Comparison of ENCODE assay signal across 9 mouse cellular contexts in the genomic region with DNA sequence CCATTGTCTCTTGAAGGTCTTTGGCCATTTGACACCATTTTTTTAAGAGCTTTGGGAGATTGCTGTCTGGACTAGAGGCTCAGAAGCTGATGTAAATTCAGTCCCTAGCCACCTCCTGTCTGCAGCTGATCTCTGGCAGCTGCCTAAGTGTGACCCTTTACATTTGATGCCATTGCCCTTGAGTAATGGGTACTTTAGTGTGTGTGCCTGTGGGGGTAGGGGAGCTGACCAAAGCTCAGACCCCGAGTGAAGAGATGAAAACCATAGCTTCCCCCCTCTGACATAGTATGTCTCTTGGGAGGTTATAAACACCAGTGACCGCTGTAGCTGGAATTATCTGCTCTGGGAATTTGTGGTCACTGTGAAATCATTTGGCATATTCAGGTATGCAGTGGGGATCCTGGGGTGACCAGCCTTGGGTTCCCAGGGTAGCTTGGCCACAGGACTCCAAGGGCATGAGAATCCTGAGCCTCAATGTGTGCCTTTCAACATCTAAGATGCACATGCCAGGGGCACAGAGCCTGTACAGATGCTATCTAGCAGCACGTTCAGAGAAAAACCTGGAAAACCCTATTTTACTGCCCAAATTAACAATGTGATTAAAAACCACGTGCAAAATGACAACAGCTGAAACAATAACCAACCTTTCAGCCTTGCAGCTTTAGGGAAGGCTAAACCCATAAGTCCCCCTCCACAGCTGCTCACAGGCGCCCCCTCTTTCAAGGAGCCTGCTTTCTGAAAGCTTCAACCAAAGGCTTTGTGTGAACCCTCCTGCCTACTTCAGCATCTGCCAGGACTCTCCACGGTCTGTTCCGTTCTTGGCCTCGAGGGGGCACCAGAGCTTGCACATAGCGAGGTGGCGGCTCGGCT.
DNase-seq lines count a peak whose midpoint lies in the region; ATAC-seq and TF ChIP-seq lines count a peak whose summit lies in the region.
"Had no signal": no experiment of that assay in that cellular context is flagged by ENCODE, and none has a peak within 500 bp of the region (broad histone marks: within the 10 kb centered on the region; RNA-seq: fewer than 3 reads in every experiment).

No protein-coding gene starts in this region.

- no peak for ATAC-seq in intestine, postnatal 0 days
- peak; percentile 83 for ATAC-seq in midbrain, embryonic 11.5 days (ENCODE audit: low FRiP score)
- ATAC-seq in activated CD4-positive, CD25-positive, alpha-beta regulatory T cell, adult 4 months, result no peak

- no peak overlapping the region for H3K4me2 ChIP-seq in intestine, postnatal 0 days (replicated peaks; ENCODE audit: low read depth)
- peak overlapping the region; percentile 39; the same call in 1 of the 2 replicates for H3K4me2 ChIP-seq in midbrain, embryonic 11.5 days

- TF ChIP-seq CTCF in intestine, postnatal 0 days (IDR thresholded peaks at IDR 0.05; ENCODE audit: low read depth), result peak; percentile 90

- no peaks in the 10 kb centered on the region for H3K36me3 ChIP-seq in intestine, postnatal 0 days (ENCODE audit: control insufficient read depth, insufficient read depth)
- no peaks in the 10 kb centered on the region for H3K36me3 ChIP-seq in midbrain, embryonic 11.5 days (ENCODE audit: control insufficient read depth, insufficient read depth, low read length)

- H3K9me3 ChIP-seq in intestine, postnatal 0 days (ENCODE audit: control insufficient read depth), result no peaks in the 10 kb centered on the region
- H3K9me3 ChIP-seq in midbrain, embryonic 11.5 days (ENCODE audit: control insufficient read depth, low read length), result no peaks in the 10 kb centered on the region; the same call in 1 of the 2 replicates
- H3K9me3 ChIP-seq: megakaryocyte, embryonic 14.5 days had no signal

- 16% methylated on average over 11 of the region's 11 CpGs for WGBS in intestine, postnatal 0 days
- 18% methylated on average over 11 of the region's 11 CpGs for WGBS in midbrain, embryonic 11.5 days

- H3K27me3 ChIP-seq in intestine, postnatal 0 days (replicated peaks; ENCODE audit: control insufficient read depth, insufficient read depth, low read length), result no peaks in the 10 kb centered on the region; the same call in 1 of the 2 replicates
- H3K27me3 ChIP-seq in midbrain, embryonic 11.5 days (ENCODE audit: control insufficient read depth, insufficient read depth, low read length), result no peaks in the 10 kb centered on the region

- H3K4me3 ChIP-seq in intestine, postnatal 0 days (ENCODE audit: low read depth, low read length), result no peak overlapping the region
- H3K4me3 ChIP-seq in midbrain, embryonic 11.5 days (ENCODE audit: low read depth, low read length), result no peak overlapping the region
- H3K4me3 ChIP-seq: megakaryocyte, embryonic 14.5 days had no signal

- H3K9ac ChIP-seq in intestine, postnatal 0 days (ENCODE audit: low read depth, low read length), result no peak overlapping the region
- 0 out of 2 replicates have a peak overlapping the region, but pooled peaks have one; percentile 21 for H3K9ac ChIP-seq in midbrain, embryonic 11.5 days (ENCODE audit: low read length)

- DNase-seq in adrenal gland, postnatal 10 days, result peak; percentile 93
- peak; percentile 98 to 99 for DNase-seq in cerebellum, postnatal 4 days (ENCODE audit: low spot score in 2 of 2)
- peak; percentile 73 for DNase-seq in gastrocnemius, adult 18-20 months (ENCODE audit: low spot score)
- DNase-seq in left cerebral cortex, postnatal 10 days (ENCODE audit: extremely low spot score in 1 of 2, low spot score in 2 of 2), result peak; percentile 90 to 92
- peak; percentile 100 for DNase-seq in midbrain, embryonic 11.5 days (ENCODE audit: low spot score, missing footprints)
- DNase-seq in spleen, postnatal 4 days (ENCODE audit: low spot score in 2 of 2), result peak; percentile 42 to 75

- intact Hi-C loops in left cerebral cortex, postnatal 10 days (cut with DNase I), result loop anchor here (2.0 to 10.0 kb wide), 5 partner anchors 155 to 855 kb away; partner anchors contain the start of gene Ephb1

- H3K4me1 ChIP-seq in intestine, postnatal 0 days (replicated peaks; ENCODE audit: control insufficient read depth, insufficient read depth, low read length), result no peaks in the 10 kb centered on the region
- peaks cover 5% of the 10 kb centered on the region for H3K4me1 ChIP-seq in midbrain, embryonic 11.5 days (ENCODE audit: control insufficient read depth, insufficient read depth, low read length)

- no peak overlapping the region for H3K27ac ChIP-seq in intestine, postnatal 0 days (ENCODE audit: low read depth, low read length)
- peak overlapping the region; percentile 35 for H3K27ac ChIP-seq in midbrain, embryonic 11.5 days (ENCODE audit: low read depth, low read length)
